In the genomic region with DNA sequence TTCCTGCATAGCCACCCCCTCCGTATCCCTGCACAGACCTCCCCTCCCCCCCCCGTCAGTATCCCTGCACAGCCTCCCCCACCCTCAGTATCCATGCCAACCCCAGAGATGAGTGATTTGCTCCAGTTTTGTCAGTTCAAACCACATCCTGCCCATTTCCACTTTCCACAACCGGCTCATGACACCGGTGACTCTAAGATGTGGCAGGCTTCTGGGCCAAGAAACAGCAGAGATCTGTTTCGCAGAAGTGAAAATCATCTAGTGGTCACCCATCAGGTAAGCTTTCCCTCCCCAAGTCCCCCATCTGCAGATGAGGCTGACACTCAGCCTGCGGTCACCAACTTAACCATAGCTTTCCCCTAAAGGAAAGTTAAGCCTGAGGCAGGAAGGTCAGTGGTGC, we compare ENCODE assay signal across 21 mouse cellular contexts.
DNase-seq lines count a peak whose midpoint lies in the region; ATAC-seq lines count a peak whose summit lies in the region.
"Had no signal": no experiment of that assay in that cellular context is flagged by ENCODE, and none has a peak within 500 bp of the region (broad histone marks: within the 10 kb centered on the region; RNA-seq: fewer than 3 reads in every experiment).

No protein-coding gene starts in this region.

- H3K36me3 ChIP-seq in forebrain, embryonic 16.5 days (ENCODE audit: control insufficient read depth, insufficient read depth), result no peaks in the 10 kb centered on the region
- H3K36me3 ChIP-seq: embryonic facial prominence, embryonic 13.5 days; heart, embryonic 15.5 days; neural tube, embryonic 13.5 days had no signal

- DNase-seq in 3T3-L1 (ENCODE audit: low read depth, low spot score), result peak; percentile 59
- DNase-seq in CD4-positive, CD25-positive, alpha-beta regulatory T cell, adult 2 months (ENCODE audit: low read depth, low spot score), result peak; percentile 77
- peak; percentile 78 for DNase-seq in induced T-regulatory cell, adult 2 months (ENCODE audit: low read depth)
- DNase-seq in thymus, adult 18-20 months, result peak; percentile 17 to 57
- DNase-seq in gastrocnemius, postnatal 10 days, result no peak
- no peak for DNase-seq in frontal cortex, postnatal 14 days (ENCODE audit: low spot score in 2 of 2)
- DNase-seq: adrenal gland, adult 2 months; cerebellum, adult 11-12 months; cerebellum, postnatal 36 days; heart, adult 18-20 months; layer of hippocampus, adult 9-11 months; lung, adult 2 months; right cerebral cortex, postnatal 4 days had no signal

- no peak overlapping the region for H3K4me2 ChIP-seq in forebrain, embryonic 16.5 days (ENCODE audit: low read length)
- H3K4me2 ChIP-seq: embryonic facial prominence, embryonic 13.5 days; heart, embryonic 15.5 days; neural tube, embryonic 13.5 days had no signal

- H3K9ac ChIP-seq in forebrain, embryonic 16.5 days (replicated peaks; ENCODE audit: low read depth, low read length), result no peak overlapping the region
- H3K9ac ChIP-seq: embryonic facial prominence, embryonic 13.5 days; heart, embryonic 15.5 days; neural tube, embryonic 13.5 days had no signal

- H3K27me3 ChIP-seq in forebrain, embryonic 16.5 days (replicated peaks; ENCODE audit: control insufficient read depth, insufficient read depth, low read length), result no peaks in the 10 kb centered on the region
- H3K27me3 ChIP-seq: embryonic facial prominence, embryonic 13.5 days; heart, embryonic 15.5 days; neural tube, embryonic 13.5 days had no signal

- H3K27ac ChIP-seq in forebrain, embryonic 16.5 days (ENCODE audit: low read length), result no peak overlapping the region
- H3K27ac ChIP-seq: embryonic facial prominence, embryonic 13.5 days; heart, embryonic 15.5 days; macrophage; neural tube, embryonic 13.5 days had no signal

- no peak for ATAC-seq in forebrain, embryonic 16.5 days
- ATAC-seq in erythroid progenitor cell, adult 5-6 weeks (replicated peaks; ENCODE audit: low FRiP score, poor library complexity, severe bottlenecking), result no peak
- ATAC-seq: hindbrain, embryonic 16.5 days; midbrain, embryonic 16.5 days had no signal

- no peaks in the 10 kb centered on the region for H3K9me3 ChIP-seq in forebrain, embryonic 16.5 days (ENCODE audit: control insufficient read depth, low read length)
- H3K9me3 ChIP-seq: embryonic facial prominence, embryonic 13.5 days; heart, embryonic 15.5 days; neural tube, embryonic 13.5 days had no signal

- WGBS in forebrain, embryonic 16.5 days, result 88% methylated on average over 6 of the region's 6 CpGs

- H3K4me1 ChIP-seq in forebrain, embryonic 16.5 days (replicated peaks; ENCODE audit: control insufficient read depth, insufficient read depth, low read length), result no peaks in the 10 kb centered on the region; the same call in 1 of the 2 replicates
- H3K4me1 ChIP-seq: embryonic facial prominence, embryonic 13.5 days; neural tube, embryonic 13.5 days had no signal

- no peak overlapping the region for H3K4me3 ChIP-seq in forebrain, embryonic 16.5 days (replicated peaks; ENCODE audit: low read length)
- H3K4me3 ChIP-seq: embryonic facial prominence, embryonic 13.5 days; heart, embryonic 15.5 days; neural tube, embryonic 13.5 days had no signal

Comparison
In these comparisons a context has a peak if more than half of its experiments do, and no peak if none do; other contexts are left out.
1. DNase-seq: peak in 3T3-L1 (single experiment), CD4-positive, CD25-positive, alpha-beta regulatory T cell, adult 2 months (single experiment), induced T-regulatory cell, adult 2 months (single experiment) and thymus, adult 18-20 months (2 of 2); none in gastrocnemius, postnatal 10 days (single experiment) and frontal cortex, postnatal 14 days (0 of 2).